Mouse (Mus musculus) limb, embryonic 13.5 days (tissue): ENCODE measurements at regions not wholly inside any gene's neighbourhood (a gene's known extent, or its start where the extent isn't known, plus 50 kb on each side); places are given as distances from the start of the nearest gene placed in this dataset.

Experiments
- ATAC-seq: fragments of 200-750 bp; cut with Nextera tagmentation; 2 replicates; pipeline ENCODE4 v1.8.0; 2017; ENCODE audit warnings: low read depth, moderate number of reproducible peaks, moderate TSS enrichment; ENCODE audit not compliant: low FRiP score
- H3K27ac ChIP-seq: fragments of 300-500 bp; sonication (generic); 2 replicates; pipeline ENCODE4 v1.5.1; 2015; ENCODE audit warnings: inconsistent platforms, mild to moderate bottlenecking, moderate library complexity
- H3K27me3 ChIP-seq: fragments of 300-500 bp; sonication (generic); 2 replicates; pipeline ENCODE4 v1.6.1; 2015; ENCODE audit warnings: mild to moderate bottlenecking, inconsistent platforms
- H3K36me3 ChIP-seq: fragments of 300-500 bp; sonication (generic); 2 replicates; pipeline ENCODE4 v1.6.1; 2015; ENCODE audit warnings: inconsistent platforms, mild to moderate bottlenecking, moderate library complexity
- H3K4me1 ChIP-seq: fragments of 300-500 bp; sonication (generic); 2 replicates; pipeline ENCODE4 v1.6.1; 2015; ENCODE audit warnings: inconsistent platforms
- H3K4me2 ChIP-seq: fragments of 300-500 bp; sonication (generic); replicated peaks from 2 replicates; pipeline ENCODE4 v1.6.1; 2015; ENCODE audit warnings: inconsistent platforms, mild to moderate bottlenecking, moderate library complexity
- H3K4me3 ChIP-seq: fragments of 300-500 bp; sonication (generic); 2 replicates; pipeline ENCODE4 v1.5.1; 2015; ENCODE audit warnings: moderate library complexity, mild to moderate bottlenecking, inconsistent platforms
- H3K9ac ChIP-seq: fragments of 300-500 bp; sonication (generic); 2 replicates; pipeline ENCODE4 v1.6.1; 2015; ENCODE audit warnings: mild to moderate bottlenecking, inconsistent platforms
- H3K9me3 ChIP-seq: fragments of 300-500 bp; sonication (generic); 2 replicates; pipeline ENCODE4 v1.6.1; 2016; ENCODE audit warnings: inconsistent platforms
- WGBS: fragments of 180-500 bp; shearing (Covaris S2); methylation state at CpG from one replicate; pipeline ENCODE4 v1.1.7; 2015; 5-methylcytosine and 5-hydroxymethylcytosine counted together

GRCm38 (mm10) chr10:16962463-16962862 lies 760.6 kb upstream of the Cited2 start:
- no peak overlapping the region for H3K27ac ChIP-seq
- WGBS: 45% methylated on average over 2 of the region's 2 CpGs
- no peak overlapping the region for H3K4me3 ChIP-seq
- H3K4me1 ChIP-seq: 0 out of 2 replicates have a peak, but pooled peaks cover 4% of the 10 kb centered on the region
- no peak overlapping the region for H3K4me2 ChIP-seq
- no peaks in the 10 kb centered on the region for H3K36me3 ChIP-seq
- H3K27me3 ChIP-seq: no peaks in the 10 kb centered on the region
- H3K9ac ChIP-seq: no peak overlapping the region
- ATAC-seq: no peak
- no peaks in the 10 kb centered on the region for H3K9me3 ChIP-seq

GRCm38 (mm10) chr10:16978770-16979169 lies 744.2 kb upstream of the Cited2 start:
- no peaks in the 10 kb centered on the region for H3K4me1 ChIP-seq
- H3K27me3 ChIP-seq: no peaks in the 10 kb centered on the region
- H3K27ac ChIP-seq: no peak overlapping the region
- H3K4me2 ChIP-seq: no peak overlapping the region
- 90% methylated on average over 5 of the region's 5 CpGs for WGBS
- no peaks in the 10 kb centered on the region for H3K36me3 ChIP-seq
- H3K9ac ChIP-seq: no peak overlapping the region
- H3K9me3 ChIP-seq: no peaks in the 10 kb centered on the region; the same call in 1 of the 2 replicates
- H3K4me3 ChIP-seq: no peak overlapping the region
- ATAC-seq: no peak

- Histone ChIP-seq H3K4me2 (no peak overlapping the region), H3K27ac (no peak overlapping the region), H3K9ac (no peak overlapping the region), H3K4me3 (no peak overlapping the region), H3K9me3 (no peaks in the 10 kb centered on the region), H3K27me3 (no peaks in the 10 kb centered on the region), H3K4me1 (peaks cover 12% of the 10 kb centered on the region), H3K36me3 (no peaks in the 10 kb centered on the region)
- 59% methylated on average over 1 of the region's 1 CpGs for WGBS
- no peak for ATAC-seq
Measured at GRCm38 (mm10) chr10:16990227-16990626, 732.8 kb upstream of the Cited2 start.

- no peak overlapping the region for H3K9ac ChIP-seq
- H3K9me3 ChIP-seq: no peaks in the 10 kb centered on the region
- H3K4me1 ChIP-seq: peaks cover 12% of the 10 kb centered on the region
- no peak overlapping the region for H3K4me3 ChIP-seq
- no peak overlapping the region for H3K27ac ChIP-seq
- WGBS: 59% methylated on average over 2 of the region's 2 CpGs
- ATAC-seq: no peak
- no peaks in the 10 kb centered on the region for H3K36me3 ChIP-seq
- no peaks in the 10 kb centered on the region for H3K27me3 ChIP-seq
- H3K4me2 ChIP-seq: no peak overlapping the region
Measured at GRCm38 (mm10) chr10:16993789-16994188, 729.2 kb upstream of the Cited2 start.

- H3K9me3 ChIP-seq: no peaks in the 10 kb centered on the region
- peak overlapping the region; percentile 38 for H3K4me2 ChIP-seq
- H3K4me1 ChIP-seq: peaks cover 12% of the 10 kb centered on the region
- no peak overlapping the region for H3K27ac ChIP-seq
- H3K4me3 ChIP-seq: no peak overlapping the region
- H3K36me3 ChIP-seq: no peaks in the 10 kb centered on the region
- no peaks in the 10 kb centered on the region for H3K27me3 ChIP-seq
- H3K9ac ChIP-seq: no peak overlapping the region
- WGBS: 30% methylated on average over 6 of the region's 6 CpGs
- ATAC-seq: no peak
Measured at GRCm38 (mm10) chr10:16994526-16994925, 728.5 kb upstream of the Cited2 start.

- no peak overlapping the region for H3K4me2 ChIP-seq
- ATAC-seq: no peak
- H3K4me1 ChIP-seq: peaks cover 12% of the 10 kb centered on the region
- H3K9ac ChIP-seq: no peak overlapping the region
- H3K9me3 ChIP-seq: no peaks in the 10 kb centered on the region
- H3K27me3 ChIP-seq: no peaks in the 10 kb centered on the region
- no peak overlapping the region for H3K4me3 ChIP-seq
- WGBS: 24% methylated on average over 1 of the region's 1 CpGs
- H3K36me3 ChIP-seq: no peaks in the 10 kb centered on the region
- no peak overlapping the region for H3K27ac ChIP-seq
Measured at GRCm38 (mm10) chr10:16995010-16995409, 728.0 kb upstream of the Cited2 start.

GRCm38 (mm10) chr10:16996820-16997466 lies 726.1 kb upstream of the Cited2 start:
- Histone ChIP-seq H3K9me3 (no peaks in the 10 kb centered on the region), H3K27me3 (no peaks in the 10 kb centered on the region), H3K36me3 (no peaks in the 10 kb centered on the region), H3K4me3 (no peak overlapping the region), H3K4me2 (no peak overlapping the region), H3K27ac (no peak overlapping the region), H3K9ac (no peak overlapping the region), H3K4me1 (peaks cover 12% of the 10 kb centered on the region)
- no peak for ATAC-seq
- WGBS: 81% methylated on average over 6 of the region's 6 CpGs

GRCm38 (mm10) chr10:17001320-17001719 lies 721.7 kb upstream of the Cited2 start:
- 53% methylated on average over 8 of the region's 8 CpGs for whole genome bisulfite sequencing
- H3K4me2 ChIP-seq: no peak overlapping the region
- H3K9ac ChIP-seq: no peak overlapping the region

GRCm38 (mm10) chr10:17003123-17003849 lies 719.7 kb upstream of the Cited2 start:
- H3K27me3 ChIP-seq: no peaks in the 10 kb centered on the region
- H3K36me3 ChIP-seq: no peaks in the 10 kb centered on the region
- no peak overlapping the region for H3K4me3 ChIP-seq
- WGBS: 71% methylated on average over 4 of the region's 4 CpGs
- H3K9ac ChIP-seq: no peak overlapping the region
- H3K9me3 ChIP-seq: no peaks in the 10 kb centered on the region
- no peaks in the 10 kb centered on the region for H3K4me1 ChIP-seq
- H3K27ac ChIP-seq: no peak overlapping the region
- ATAC-seq: no peak
- no peak overlapping the region for H3K4me2 ChIP-seq

More at GRCm38 (mm10) chr10:17001320-17001719, 721.7 kb upstream of the Cited2 start:
- Histone ChIP-seq H3K27me3 (no peaks in the 10 kb centered on the region), H3K9me3 (no peaks in the 10 kb centered on the region), H3K4me3 (no peak overlapping the region), H3K4me1 (no peaks in the 10 kb centered on the region), H3K36me3 (no peaks in the 10 kb centered on the region), H3K27ac (no peak overlapping the region)
- ATAC-seq: no peak

GRCm38 (mm10) chr10:17008683-17009082 lies 714.3 kb upstream of the Cited2 start:
- H3K27me3 ChIP-seq: no peaks in the 10 kb centered on the region
- no peak overlapping the region for H3K4me3 ChIP-seq
- H3K9ac ChIP-seq: no peak overlapping the region
- no peaks in the 10 kb centered on the region for H3K36me3 ChIP-seq
- no peak overlapping the region for H3K27ac ChIP-seq
- no peaks in the 10 kb centered on the region for H3K9me3 ChIP-seq
- H3K4me2 ChIP-seq: no peak overlapping the region
- 55% methylated on average over 4 of the region's 4 CpGs for WGBS
- no peak for ATAC-seq
- H3K4me1 ChIP-seq: no peaks in the 10 kb centered on the region

- Histone ChIP-seq H3K4me1 (no peaks in the 10 kb centered on the region), H3K9me3 (no peaks in the 10 kb centered on the region), H3K36me3 (no peaks in the 10 kb centered on the region), H3K4me2 (no peak overlapping the region), H3K27ac (no peak overlapping the region), H3K4me3 (no peak overlapping the region), H3K9ac (no peak overlapping the region), H3K27me3 (no peaks in the 10 kb centered on the region)
- WGBS: 90% methylated on average over 3 of the region's 3 CpGs
- no peak for ATAC-seq
Measured at GRCm38 (mm10) chr10:17010047-17010446, 713.0 kb upstream of the Cited2 start.

- no peak overlapping the region for H3K4me2 ChIP-seq
- no peak overlapping the region for H3K9ac ChIP-seq
- ATAC-seq: no peak
- H3K4me1 ChIP-seq: no peaks in the 10 kb centered on the region
- H3K27me3 ChIP-seq: no peaks in the 10 kb centered on the region
- no peak overlapping the region for H3K4me3 ChIP-seq
- H3K9me3 ChIP-seq: no peaks in the 10 kb centered on the region
- no peak overlapping the region for H3K27ac ChIP-seq
- 84% methylated on average over 2 of the region's 2 CpGs for WGBS
- no peaks in the 10 kb centered on the region for H3K36me3 ChIP-seq
Measured at GRCm38 (mm10) chr10:17011876-17012275, 711.1 kb upstream of the Cited2 start.
